Comparison of ENCODE assay signal across 9 mouse cellular contexts in genomic region chr12:28332591-28332990, GRCm38 (mm10).
"Had no signal": no experiment of that assay in that cellular context is flagged by ENCODE, and none has a peak within 500 bp of the region (broad histone marks: within the 10 kb centered on the region; RNA-seq: fewer than 3 reads in every experiment).

No protein-coding gene starts in this region.

- H3K9ac ChIP-seq: limb, embryonic 13.5 days; liver, embryonic 14.5 days; neural tube, embryonic 12.5 days; stomach, embryonic 15.5 days had no signal

- H3K36me3 ChIP-seq: limb, embryonic 13.5 days; neural tube, embryonic 12.5 days; stomach, embryonic 15.5 days had no signal

- H3K4me2 ChIP-seq: limb, embryonic 13.5 days; neural tube, embryonic 12.5 days; stomach, embryonic 15.5 days had no signal

- DNase-seq: kidney, postnatal 10 days; left cerebral cortex, postnatal 4 days; lung, adult 18-20 months; midbrain, embryonic 14.5 days; thymus, postnatal 4 days had no signal

- H3K27me3 ChIP-seq: limb, embryonic 13.5 days; neural tube, embryonic 12.5 days; stomach, embryonic 15.5 days had no signal

- H3K9me3 ChIP-seq: limb, embryonic 13.5 days; neural tube, embryonic 12.5 days; stomach, embryonic 15.5 days had no signal

- H3K27ac ChIP-seq: limb, embryonic 13.5 days; liver, embryonic 14.5 days; neural tube, embryonic 12.5 days; stomach, embryonic 15.5 days had no signal

- H3K4me3 ChIP-seq: limb, embryonic 13.5 days; neural tube, embryonic 12.5 days; stomach, embryonic 15.5 days had no signal

- H3K4me1 ChIP-seq: neural tube, embryonic 12.5 days; stomach, embryonic 15.5 days had no signal
